Mouse (Mus musculus) forebrain, embryonic 14.5 days (tissue): Measurements from ENCODE around the gene Gpc1. TPM values are rescaled to one million over a fixed set of nuclear protein-coding genes. Genes with fewer than 3 reads are reported as not detected.

Experiments used
- ATAC-seq: fragments of 200-750 bp; cut with Nextera tagmentation; 2 replicates; pipeline ENCODE4 v1.8.0; 2017; ENCODE audit warnings: mild to moderate bottlenecking, moderate library complexity
- DNase-seq: peaks from one replicate; pipeline ENCODE4 v3.0.0-alpha.2; 2015; ENCODE audit warnings: low spot score
- H3K27ac ChIP-seq: fragments of 300-500 bp; sonication (generic); 2 replicates; pipeline ENCODE4 v1.5.1; 2014; ENCODE audit warnings: low read depth, mild to moderate bottlenecking, control low read depth, low read length, moderate library complexity
- H3K27me3 ChIP-seq: fragments of 300-500 bp; sonication (generic); replicated peaks from 2 replicates; pipeline ENCODE4 v1.6.1; 2014; ENCODE audit warnings: low read length, control low read depth, mixed read lengths; ENCODE audit not compliant: control insufficient read depth, insufficient read depth
- H3K36me3 ChIP-seq: fragments of 300-500 bp; sonication (generic); 2 replicates; pipeline ENCODE4 v1.6.1; 2014; ENCODE audit warnings: low read length, control low read depth; ENCODE audit not compliant: control insufficient read depth, insufficient read depth
- H3K4me1 ChIP-seq: fragments of 300-500 bp; sonication (generic); 2 replicates; pipeline ENCODE4 v1.6.1; 2014; ENCODE audit warnings: antibody characterized with exemption, low read length, control low read depth; ENCODE audit not compliant: control insufficient read depth, insufficient read depth
- H3K4me2 ChIP-seq: fragments of 300-500 bp; sonication (generic); 2 replicates; pipeline ENCODE4 v1.6.1; 2014; ENCODE audit warnings: mild to moderate bottlenecking, control low read depth, low read length
- H3K4me3 ChIP-seq: fragments of 300-500 bp; sonication (generic); 2 replicates; pipeline ENCODE4 v1.5.1; 2014; ENCODE audit warnings: low read depth, low read length, control low read depth
- H3K9ac ChIP-seq: fragments of 300-500 bp; sonication (generic); 2 replicates; pipeline ENCODE4 v1.6.1; 2014; ENCODE audit warnings: mild to moderate bottlenecking, low read length, control low read depth, moderate library complexity
- H3K9me3 ChIP-seq: fragments of 300-500 bp; sonication (generic); replicated peaks from 2 replicates; pipeline ENCODE4 v1.6.1; 2016; ENCODE audit warnings: low read length, control low read depth, mixed read lengths; ENCODE audit not compliant: control insufficient read depth
- WGBS: fragments of 180-500 bp; shearing (Covaris S2); extraction: QIAGEN DNeasy Blood & Tissue Kit; methylation state at CpG from one replicate; pipeline ENCODE4 v1.1.7; 2014; 5-methylcytosine and 5-hydroxymethylcytosine counted together
- polyA plus RNA-seq: library from polyadenylated mRNA; unstranded; fragments of >200 nt; fragmentation: Nextera tagmentation; extraction: Ambion mirVana; gene quantifications from 2 replicates; pipeline ENCODE4 v1.2.1, GENCODE M21; 2014

Gpc1 gene
- polyA plus RNA-seq, 1 experiment from 2014 or later = 58.4 TPM

DNA sequence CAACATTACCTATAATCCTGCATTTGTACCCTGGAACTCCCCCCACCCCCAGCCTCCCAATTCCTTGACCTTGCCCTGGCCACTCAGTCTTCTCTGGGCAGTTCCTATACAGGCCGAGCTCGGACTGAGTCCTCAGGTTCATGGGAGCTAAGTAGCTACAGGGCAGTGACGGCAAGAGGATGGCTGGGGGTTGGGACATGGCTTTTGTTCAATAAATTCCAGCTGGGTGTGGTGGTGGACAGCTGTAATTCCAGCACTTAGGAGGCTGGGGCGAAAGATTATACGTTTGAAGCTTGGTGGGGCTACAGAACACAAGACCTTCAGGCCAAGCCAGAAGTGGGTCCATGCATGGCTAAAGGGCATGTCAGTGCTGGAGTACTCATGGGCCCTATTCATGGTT lies 48.7 kb downstream of the Gpc1 start:
- ATAC-seq = no peak
- Histone ChIP-seq H3K27ac (no peak overlapping the region), H3K27me3 (no peaks in the 10 kb centered on the region), H3K4me2 (no peak overlapping the region), H3K9me3 (no peaks in the 10 kb centered on the region), H3K36me3 (no peaks in the 10 kb centered on the region), H3K4me3 (no peak overlapping the region), H3K9ac (no peak overlapping the region), H3K4me1 (no peaks in the 10 kb centered on the region)
- DNase-seq = no peak
- WGBS = 83% methylated on average over 5 of the region's 5 CpGs

DNA sequence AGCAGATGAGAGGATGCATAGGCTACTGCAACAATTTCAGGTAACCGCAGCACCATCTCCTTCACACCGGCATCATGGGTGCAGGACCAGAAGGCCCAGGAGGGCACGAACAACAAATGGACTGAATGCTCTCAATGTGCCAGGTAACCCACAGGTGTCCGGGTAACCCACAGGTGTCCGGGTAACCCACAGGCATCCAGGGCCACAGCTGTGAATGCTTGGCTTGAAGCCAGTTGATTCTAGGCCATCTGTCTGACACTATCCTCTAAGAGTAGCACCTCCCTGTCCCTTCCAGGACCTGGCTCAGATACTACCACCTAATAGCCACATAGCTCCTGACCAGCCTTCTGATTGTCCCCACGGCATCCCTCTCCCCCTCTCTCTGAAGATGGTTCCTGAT lies 50.5 kb downstream of the Gpc1 start:
- Histone ChIP-seq H3K27me3 (no peaks in the 10 kb centered on the region), H3K36me3 (no peaks in the 10 kb centered on the region), H3K4me1 (no peaks in the 10 kb centered on the region), H3K9ac (no peak overlapping the region), H3K27ac (no peak overlapping the region), H3K4me2 (no peak overlapping the region), H3K9me3 (no peaks in the 10 kb centered on the region), H3K4me3 (no peak overlapping the region)
- ATAC-seq = no peak
- 83% methylated on average over 6 of the region's 6 CpGs for WGBS
- DNase-seq = no peak

DNA sequence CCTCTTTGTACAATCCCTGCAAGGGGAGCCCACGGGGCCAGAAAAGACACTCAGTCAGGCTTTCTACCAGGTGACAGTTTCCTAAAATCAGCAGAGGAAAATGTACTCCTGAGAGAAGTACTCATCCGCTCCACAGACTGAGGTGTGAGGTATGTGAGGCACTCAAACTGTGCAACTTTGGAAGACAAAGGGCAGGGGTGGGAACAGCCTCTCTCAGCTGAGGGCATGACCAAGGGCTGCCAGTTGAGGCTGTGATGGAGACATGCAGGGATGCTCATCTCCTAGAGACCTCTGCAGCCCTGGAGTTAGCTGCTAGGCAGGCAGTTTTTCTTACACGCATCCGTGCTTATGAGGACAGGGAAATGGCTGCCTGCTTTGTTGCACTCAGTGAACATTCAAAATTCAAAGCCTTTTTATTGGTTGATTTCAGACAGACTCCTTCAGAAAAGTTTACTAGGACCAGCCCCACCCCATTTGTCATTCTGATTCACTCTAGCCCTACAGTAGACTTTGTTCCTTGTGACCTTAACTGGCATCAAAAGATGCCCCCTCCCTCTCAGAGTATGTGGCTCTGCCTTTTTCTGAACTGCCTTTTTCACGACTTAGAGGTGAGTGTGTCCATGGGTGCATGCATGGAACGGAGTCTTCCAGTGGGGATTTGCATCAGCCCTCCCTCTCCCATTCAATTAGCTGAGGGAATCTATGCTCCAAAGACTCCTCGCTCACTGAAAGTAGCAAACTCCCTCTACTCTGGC lies 57.6 kb downstream of the Gpc1 start:
- Histone ChIP-seq H3K36me3 (no peaks in the 10 kb centered on the region), H3K4me3 (no peak overlapping the region), H3K4me1 (no peaks in the 10 kb centered on the region), H3K4me2 (no peak overlapping the region), H3K9ac (no peak overlapping the region), H3K27me3 (no peaks in the 10 kb centered on the region), H3K9me3 (no peaks in the 10 kb centered on the region), H3K27ac (no peak overlapping the region)
- no peak for DNase-seq
- no peak for ATAC-seq
- WGBS = 74% methylated on average over 7 of the region's 7 CpGs

DNA sequence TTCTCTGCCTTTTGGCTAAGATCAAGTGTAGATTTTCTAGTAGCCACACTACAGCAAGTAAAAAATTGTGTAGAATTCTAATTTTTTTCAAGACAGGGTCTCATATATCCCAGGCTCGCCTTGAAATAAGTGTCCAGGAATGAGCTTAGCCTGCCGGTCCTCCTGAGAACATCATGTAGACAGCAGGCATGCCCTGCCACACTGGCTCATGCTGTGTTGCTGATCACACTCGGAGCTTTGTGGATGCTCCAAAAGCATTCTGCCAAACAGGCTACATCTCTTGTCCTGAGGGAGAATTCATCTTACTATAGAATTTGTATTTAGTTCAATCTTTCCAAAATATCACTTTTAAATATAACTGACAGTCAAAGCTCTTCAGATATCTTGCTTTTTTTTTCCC lies 61.3 kb downstream of the Gpc1 start:
- Histone ChIP-seq H3K27me3 (no peaks in the 10 kb centered on the region), H3K4me2 (no peak overlapping the region), H3K27ac (no peak overlapping the region), H3K36me3 (no peaks in the 10 kb centered on the region), H3K4me1 (no peaks in the 10 kb centered on the region), H3K9ac (no peak overlapping the region), H3K4me3 (no peak overlapping the region), H3K9me3 (no peaks in the 10 kb centered on the region)
- WGBS = 70% methylated on average over 3 of the region's 3 CpGs
- DNase-seq (no peak), ATAC-seq (no peak)

DNA sequence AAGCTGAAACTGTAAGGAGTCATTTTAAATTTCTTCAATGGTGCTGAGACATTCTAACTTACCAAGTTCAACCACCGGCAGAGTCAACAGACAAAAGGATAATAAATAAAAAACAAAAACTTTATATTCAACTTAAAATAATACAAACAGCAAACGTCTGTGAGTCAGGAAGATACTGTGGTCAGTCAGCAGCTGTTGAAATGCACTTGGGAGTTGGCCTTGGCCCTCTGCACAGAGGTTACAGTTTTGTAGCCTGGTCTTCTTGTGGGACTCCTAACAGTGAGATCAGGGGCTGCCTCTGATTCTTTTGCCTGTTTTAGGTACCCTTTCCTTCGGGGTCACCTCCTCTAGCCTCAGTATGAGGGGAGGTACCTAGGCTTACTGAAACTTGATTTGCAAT lies 62.5 kb downstream of the Gpc1 start:
- 70% methylated on average over 3 of the region's 3 CpGs for WGBS
- Histone ChIP-seq H3K27ac (no peak overlapping the region), H3K9me3 (no peaks in the 10 kb centered on the region), H3K27me3 (no peaks in the 10 kb centered on the region), H3K4me3 (no peak overlapping the region), H3K36me3 (no peaks in the 10 kb centered on the region), H3K9ac (no peak overlapping the region), H3K4me2 (no peak overlapping the region), H3K4me1 (no peaks in the 10 kb centered on the region)
- DNase-seq = no peak
- ATAC-seq = no peak

DNA sequence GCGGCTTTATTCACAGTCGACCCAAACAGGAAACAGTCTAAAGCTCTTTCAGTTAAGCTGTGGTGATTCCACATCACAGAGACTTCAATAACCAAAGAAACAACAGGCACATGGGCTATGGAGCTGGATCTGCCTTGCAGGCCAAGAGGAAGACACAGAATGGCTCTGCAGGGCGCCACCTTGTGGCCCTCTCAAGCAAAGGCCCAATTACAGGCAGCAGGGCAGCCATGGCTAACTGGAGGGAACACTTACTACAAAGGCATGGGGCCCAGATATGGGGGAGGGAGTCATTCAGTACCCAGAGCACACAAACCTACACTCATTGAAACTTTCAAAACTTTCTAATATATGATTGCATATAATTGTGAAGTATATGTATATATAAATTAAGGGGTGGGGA lies 63.6 kb downstream of the Gpc1 start:
- Histone ChIP-seq H3K4me1 (no peaks in the 10 kb centered on the region), H3K36me3 (no peaks in the 10 kb centered on the region), H3K4me3 (no peak overlapping the region), H3K9ac (no peak overlapping the region), H3K27ac (no peak overlapping the region), H3K9me3 (no peaks in the 10 kb centered on the region), H3K4me2 (no peak overlapping the region), H3K27me3 (no peaks in the 10 kb centered on the region)
- ATAC-seq = peak; percentile 84
- peak; percentile 88 for DNase-seq
- WGBS = 15% methylated on average over 3 of the region's 3 CpGs

DNA sequence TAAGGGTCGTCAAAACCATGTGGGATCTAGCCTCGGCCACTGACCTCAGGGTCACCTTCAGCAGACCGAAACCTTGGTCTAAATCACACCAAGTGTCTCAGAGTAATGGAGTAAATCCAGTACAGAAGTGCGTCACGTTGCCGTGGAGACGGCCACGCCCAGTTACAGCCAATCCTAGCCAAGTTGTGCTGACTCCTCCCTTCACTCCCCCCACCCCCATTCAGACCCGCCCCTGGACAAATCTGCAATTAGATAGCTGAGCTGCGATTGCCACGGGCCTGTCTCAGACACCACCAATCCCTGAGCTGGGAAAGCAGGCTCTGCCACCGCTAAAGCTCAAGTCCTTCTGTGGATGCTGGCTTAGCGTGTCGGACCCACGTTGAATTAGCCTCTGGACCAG lies 71.3 kb downstream of the Gpc1 start, which contains the start of gene Ankmy1:
Ankmy1 (minus strand) TSS at position 121 of the 400 bp plus-strand sequence.
- Histone ChIP-seq H3K4me2 (peak within 1 kb of the TSS; percentile 42), H3K27ac (no peak within 1 kb of the TSS), H3K4me1 (peaks cover 8% of the 10 kb centered on the region), H3K27me3 (no peaks in the 10 kb centered on the region), H3K9ac (no peak within 1 kb of the TSS), H3K9me3 (no peaks in the 10 kb centered on the region), H3K4me3 (no peak within 1 kb of the TSS), H3K36me3 (no peaks in the 10 kb centered on the region)
- DNase-seq = peak; percentile 81
- ATAC-seq = peak; percentile 5; the same call in 1 of the 2 replicates
- under 1% methylated on average over 15 of the region's 15 CpGs for WGBS

DNA sequence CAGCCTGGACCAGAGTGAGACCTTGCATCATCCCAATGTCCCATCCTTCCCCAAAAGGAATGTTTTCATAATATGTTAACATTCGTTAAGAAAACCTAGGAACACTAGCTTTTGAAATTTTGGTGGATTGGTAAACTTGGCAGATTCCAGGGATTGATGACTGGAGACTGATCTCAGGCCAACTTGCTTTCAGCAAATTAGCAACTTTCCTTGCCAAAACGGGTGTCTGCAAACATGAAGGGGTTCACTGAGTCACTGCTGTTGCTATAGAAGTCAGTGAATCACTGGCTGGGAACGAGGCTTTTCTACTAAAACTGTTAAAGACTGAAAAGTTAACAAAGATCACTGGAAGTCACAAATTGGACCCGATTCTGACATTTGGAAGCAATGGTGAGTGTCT lies 72.2 kb downstream of the Gpc1 start:
- no peaks in the 10 kb centered on the region for H3K36me3 ChIP-seq
- DNase-seq (peak; percentile 70), ATAC-seq (no peak)
- peaks cover 11% of the 10 kb centered on the region for H3K4me1 ChIP-seq
- no peaks in the 10 kb centered on the region for H3K9me3 ChIP-seq
- no peaks in the 10 kb centered on the region for H3K27me3 ChIP-seq
- H3K4me3 ChIP-seq = no peak overlapping the region
- no peak overlapping the region for H3K4me2 ChIP-seq
- WGBS = 67% methylated on average over 4 of the region's 4 CpGs
- H3K27ac ChIP-seq = no peak overlapping the region
- H3K9ac ChIP-seq = no peak overlapping the region

DNA sequence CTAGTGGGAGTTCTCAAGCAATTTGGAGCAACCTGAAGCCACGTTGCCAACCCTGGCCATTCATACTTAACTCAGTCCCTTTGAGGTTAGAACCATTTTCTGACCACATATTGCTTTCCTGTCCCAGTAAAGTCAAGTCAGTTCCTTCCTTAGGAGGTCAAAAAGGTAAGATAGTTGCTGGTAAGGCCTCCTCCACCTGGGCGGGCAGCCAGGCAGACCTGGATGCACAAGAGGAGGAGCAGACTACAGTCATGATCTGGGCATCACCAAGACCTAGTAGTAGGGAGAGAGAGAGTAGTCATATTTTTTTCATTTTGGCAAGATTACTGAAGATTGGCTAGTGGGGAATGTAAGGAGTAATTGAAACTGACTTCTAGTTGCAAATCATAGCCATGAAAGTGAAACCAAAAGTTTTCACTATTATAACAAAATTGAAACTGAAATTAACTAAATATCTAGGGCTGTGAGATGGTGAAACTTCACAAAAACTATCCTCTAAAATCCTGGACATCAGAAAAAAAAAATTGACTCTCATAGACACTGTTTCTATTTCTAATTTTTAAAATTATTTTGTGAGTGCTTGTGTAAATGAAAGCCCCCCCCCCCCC lies 74.4 kb downstream of the Gpc1 start:
- no peak for DNase-seq
- peaks cover 17% of the 10 kb centered on the region for H3K4me1 ChIP-seq
- no peak overlapping the region for H3K4me3 ChIP-seq

More for the DNA sequence above, 74.4 kb downstream of the Gpc1 start:
- no peak overlapping the region for H3K27ac ChIP-seq
- no peaks in the 10 kb centered on the region for H3K9me3 ChIP-seq
- no peaks in the 10 kb centered on the region for H3K27me3 ChIP-seq
- H3K4me2 ChIP-seq = no peak overlapping the region
- ATAC-seq = no peak
- H3K36me3 ChIP-seq = no peaks in the 10 kb centered on the region
- 92% methylated on average over 2 of the region's 2 CpGs for WGBS
- no peak overlapping the region for H3K9ac ChIP-seq
